Mouse (Mus musculus) hindbrain, embryonic 11.5 days (tissue): Measurements from ENCODE around the gene Hectd4. TPM values are rescaled to one million over a fixed set of nuclear protein-coding genes. Genes with fewer than 3 reads are reported as not detected.

Source experiments
- ATAC-seq: fragments of 200-750 bp; cut with Nextera tagmentation; 2 replicates; pipeline ENCODE4 v1.8.0; 2017; ENCODE audit warnings: mild to moderate bottlenecking, moderate TSS enrichment, moderate library complexity; ENCODE audit not compliant: low FRiP score
- DNase-seq: peaks from one replicate; pipeline ENCODE4 v3.0.0-alpha.2; 2015; ENCODE audit warnings: low spot score
- H3K27ac ChIP-seq: fragments of 300-500 bp; sonication (generic); 2 replicates; pipeline ENCODE4 v1.5.1; 2014; ENCODE audit warnings: mild to moderate bottlenecking, low read depth, low read length
- H3K27me3 ChIP-seq: fragments of 300-500 bp; sonication (generic); 2 replicates; pipeline ENCODE4 v1.6.1; 2014; ENCODE audit warnings: mild to moderate bottlenecking, low read length, moderate library complexity, mixed read lengths; ENCODE audit not compliant: control insufficient read depth, insufficient read depth
- H3K36me3 ChIP-seq: fragments of 300-500 bp; sonication (generic); 2 replicates; pipeline ENCODE4 v1.6.1; 2014; ENCODE audit warnings: mild to moderate bottlenecking, low read length, moderate library complexity, mixed read lengths; ENCODE audit not compliant: control insufficient read depth, insufficient read depth
- H3K4me1 ChIP-seq: fragments of 300-500 bp; sonication (generic); replicated peaks from 2 replicates; pipeline ENCODE4 v1.6.1; 2014; ENCODE audit warnings: low read length, mixed read lengths; ENCODE audit not compliant: control insufficient read depth, insufficient read depth
- H3K4me2 ChIP-seq: fragments of 300-500 bp; sonication (generic); replicated peaks from 2 replicates; pipeline ENCODE4 v1.6.1; 2014; ENCODE audit warnings: mild to moderate bottlenecking, low read depth, low read length
- H3K4me3 ChIP-seq: fragments of 300-500 bp; sonication (generic); 2 replicates; pipeline ENCODE4 v1.5.1; 2014; ENCODE audit warnings: low read depth, low read length
- H3K9ac ChIP-seq: fragments of 300-500 bp; sonication (generic); 2 replicates; pipeline ENCODE4 v1.6.1; 2014; ENCODE audit warnings: low read depth, low read length
- H3K9me3 ChIP-seq: fragments of 300-500 bp; sonication (generic); 2 replicates; pipeline ENCODE4 v1.6.1; 2016; ENCODE audit warnings: low read length; ENCODE audit not compliant: control insufficient read depth
- WGBS: fragments of 180-500 bp; shearing (Covaris S2); extraction: QIAGEN DNeasy Blood & Tissue Kit; methylation state at CpG from one replicate; pipeline ENCODE4 v1.1.7; 2014; 5-methylcytosine and 5-hydroxymethylcytosine counted together
- polyA plus RNA-seq: library from polyadenylated mRNA; unstranded; fragments of >200 nt; fragmentation: Nextera tagmentation; extraction: Ambion mirVana; gene quantifications from 2 replicates; pipeline ENCODE4 v1.2.1, GENCODE M21; 2014

The Hectd4 gene
- polyA plus RNA-seq, 1 experiment from 2014 or later: 15.5 TPM

DNA sequence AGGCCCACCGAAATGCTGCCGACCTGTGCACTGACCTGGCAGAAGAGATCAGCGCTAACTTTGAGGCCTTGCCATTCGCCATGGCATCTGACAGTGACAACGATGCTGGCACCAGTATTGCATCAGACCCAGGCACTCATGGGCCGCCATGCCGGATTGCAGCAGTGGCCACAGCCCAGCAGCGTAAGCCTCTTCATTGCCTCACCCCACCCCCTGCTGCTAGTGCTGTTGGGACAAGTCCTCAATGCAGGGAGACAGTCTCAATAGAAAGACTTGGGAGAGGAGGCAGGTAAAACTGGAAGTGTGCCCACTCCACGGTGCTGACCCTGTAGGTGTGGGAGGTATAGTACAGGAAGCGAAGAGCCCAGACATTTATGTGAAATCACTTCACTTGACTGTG is 111.7 kb downstream of the Hectd4 start:
- H3K27me3 ChIP-seq: no peaks in the 10 kb centered on the region
- peaks cover 21% of the 10 kb centered on the region for H3K36me3 ChIP-seq
- H3K4me1 ChIP-seq: no peaks in the 10 kb centered on the region
- H3K9ac ChIP-seq: no peak overlapping the region
- no peaks in the 10 kb centered on the region for H3K9me3 ChIP-seq
- WGBS: 97% methylated on average over 10 of the region's 10 CpGs
- no peak for DNase-seq
- ATAC-seq: no peak
- H3K4me3 ChIP-seq: no peak overlapping the region
- no peak overlapping the region for H3K4me2 ChIP-seq
- H3K27ac ChIP-seq: no peak overlapping the region

DNA sequence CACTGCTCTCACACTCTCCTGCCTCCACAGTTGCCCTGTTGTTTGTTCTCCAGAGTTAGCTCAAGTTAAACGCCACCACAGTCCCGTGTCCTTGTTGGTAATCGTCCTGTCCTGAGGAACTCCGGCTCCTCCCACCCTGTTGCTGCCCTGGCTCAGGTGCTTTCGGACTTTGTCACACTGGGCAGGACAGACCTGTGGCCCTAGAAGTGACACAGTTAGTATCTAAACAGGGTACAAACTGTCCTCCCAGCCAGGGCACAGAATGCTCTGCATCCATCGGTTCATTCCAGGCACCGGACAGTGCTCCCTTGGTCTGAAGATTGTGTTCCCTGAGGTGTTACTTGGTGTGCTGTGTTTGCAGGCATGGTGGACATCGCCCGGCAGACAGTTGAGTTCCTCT is 114.0 kb downstream of the Hectd4 start:
- H3K9me3 ChIP-seq: no peaks in the 10 kb centered on the region
- no peak overlapping the region for H3K27ac ChIP-seq
- ATAC-seq (no peak), DNase-seq (no peak)
- no peak overlapping the region for H3K4me3 ChIP-seq
- 96% methylated on average over 9 of the region's 9 CpGs for WGBS
- no peak overlapping the region for H3K9ac ChIP-seq
- no peaks in the 10 kb centered on the region for H3K27me3 ChIP-seq
- peaks cover 25% of the 10 kb centered on the region for H3K36me3 ChIP-seq
- H3K4me2 ChIP-seq: no peak overlapping the region
- no peaks in the 10 kb centered on the region for H3K4me1 ChIP-seq

DNA sequence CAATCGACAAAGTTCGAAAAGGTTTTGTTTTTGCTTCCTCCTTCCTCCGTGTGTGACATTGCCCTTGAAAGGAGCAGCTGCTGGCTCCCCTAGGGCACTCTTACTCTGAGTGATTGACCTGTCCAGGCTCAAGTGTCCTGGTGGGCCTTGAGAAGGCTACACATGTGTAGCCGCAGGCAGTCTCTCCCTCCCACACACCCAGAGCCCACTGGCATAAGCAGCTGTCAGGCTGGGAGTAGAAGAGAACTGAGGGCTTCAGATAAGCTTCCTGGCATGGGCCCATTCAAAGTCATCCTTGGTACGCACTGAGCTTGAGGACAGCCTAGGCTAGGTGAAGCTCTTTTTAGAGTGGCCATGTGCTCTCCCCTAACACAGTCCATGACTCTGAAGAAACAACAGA is 114.4 kb downstream of the Hectd4 start:
- H3K4me2 ChIP-seq: no peak overlapping the region
- no peak overlapping the region for H3K9ac ChIP-seq
- no peak overlapping the region for H3K27ac ChIP-seq
- no peaks in the 10 kb centered on the region for H3K9me3 ChIP-seq
- H3K27me3 ChIP-seq: no peaks in the 10 kb centered on the region
- peaks cover 25% of the 10 kb centered on the region for H3K36me3 ChIP-seq
- ATAC-seq (no peak), DNase-seq (no peak)
- 91% methylated on average over 5 of the region's 5 CpGs for WGBS
- no peak overlapping the region for H3K4me3 ChIP-seq
- H3K4me1 ChIP-seq: no peaks in the 10 kb centered on the region

DNA sequence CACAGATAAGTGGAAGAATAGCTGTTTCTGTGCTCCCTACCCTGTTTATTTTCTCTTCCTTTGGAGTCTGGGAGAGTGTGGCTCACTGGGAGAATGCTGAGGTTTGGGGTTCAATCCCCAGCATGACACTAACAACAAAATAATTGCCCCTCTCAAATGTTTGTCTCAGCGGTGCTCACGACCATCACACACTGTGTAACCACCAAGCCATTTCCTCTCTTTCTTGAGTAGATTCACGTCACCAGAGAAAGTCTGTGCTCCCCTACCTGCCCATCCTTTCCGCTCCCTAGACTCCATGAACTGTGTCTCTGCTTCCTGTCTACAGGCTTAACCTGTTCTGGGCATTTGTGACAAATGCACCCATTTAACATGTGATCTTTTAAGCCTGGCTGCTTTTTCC is 115.4 kb downstream of the Hectd4 start:
- H3K9me3 ChIP-seq: no peaks in the 10 kb centered on the region
- H3K36me3 ChIP-seq: peaks cover 25% of the 10 kb centered on the region
- ATAC-seq (no peak), DNase-seq (no peak)
- no peak overlapping the region for H3K27ac ChIP-seq
- H3K4me1 ChIP-seq: no peaks in the 10 kb centered on the region
- H3K4me3 ChIP-seq: no peak overlapping the region
- 88% methylated on average over 4 of the region's 4 CpGs for WGBS
- H3K9ac ChIP-seq: no peak overlapping the region
- no peaks in the 10 kb centered on the region for H3K27me3 ChIP-seq
- no peak overlapping the region for H3K4me2 ChIP-seq

DNA sequence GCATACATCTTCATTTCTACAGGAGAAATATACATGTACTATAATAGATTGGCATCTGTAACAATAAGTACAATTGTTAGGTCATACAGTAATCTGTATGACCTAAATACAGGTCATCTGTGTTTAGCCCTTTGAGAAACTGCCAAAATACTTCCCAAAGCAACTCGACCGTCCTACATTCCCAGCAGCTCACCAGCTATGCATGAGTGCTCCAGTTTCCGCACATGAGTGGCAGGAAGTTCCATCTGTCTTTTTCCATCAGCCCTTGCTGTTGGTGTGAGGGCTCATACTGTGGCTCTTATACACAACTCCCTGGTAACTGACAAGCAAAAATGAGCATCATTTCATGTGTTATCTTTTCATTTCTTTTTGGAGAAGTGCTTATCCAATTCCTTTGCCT is 116.0 kb downstream of the Hectd4 start:
- H3K27me3 ChIP-seq: no peaks in the 10 kb centered on the region
- peaks cover 23% of the 10 kb centered on the region for H3K36me3 ChIP-seq
- 82% methylated on average over 3 of the region's 3 CpGs for WGBS
- no peaks in the 10 kb centered on the region for H3K9me3 ChIP-seq
- no peak overlapping the region for H3K4me2 ChIP-seq
- no peak for ATAC-seq
- no peaks in the 10 kb centered on the region for H3K4me1 ChIP-seq
- no peak overlapping the region for H3K27ac ChIP-seq
- H3K4me3 ChIP-seq: no peak overlapping the region
- DNase-seq: no peak
- no peak overlapping the region for H3K9ac ChIP-seq

DNA sequence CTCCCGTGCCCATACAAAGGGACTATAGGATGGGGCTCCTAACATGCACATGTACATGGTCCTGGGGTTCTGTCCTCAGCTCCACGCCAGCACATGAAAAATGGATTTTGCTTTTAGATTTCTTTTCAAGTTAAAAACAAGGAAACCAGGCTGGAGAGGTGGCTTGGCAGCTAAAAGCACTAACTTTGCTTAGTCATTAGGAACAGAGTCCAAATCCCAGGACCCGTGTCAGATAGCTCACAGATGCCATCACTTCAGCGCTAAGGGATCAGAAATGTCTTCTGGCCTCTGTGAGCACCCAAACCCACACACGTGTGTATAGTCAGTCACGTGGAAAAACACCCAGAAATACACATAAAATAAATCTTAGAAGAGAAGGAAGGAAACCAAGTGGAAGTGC is 116.8 kb downstream of the Hectd4 start:
- H3K4me1 ChIP-seq: no peaks in the 10 kb centered on the region
- ATAC-seq (no peak), DNase-seq (no peak)
- no peak overlapping the region for H3K4me2 ChIP-seq
- H3K27me3 ChIP-seq: no peaks in the 10 kb centered on the region
- 95% methylated on average over 6 of the region's 6 CpGs for WGBS
- H3K9me3 ChIP-seq: no peaks in the 10 kb centered on the region
- no peak overlapping the region for H3K4me3 ChIP-seq
- no peak overlapping the region for H3K27ac ChIP-seq
- no peak overlapping the region for H3K9ac ChIP-seq
- peaks cover 17% of the 10 kb centered on the region for H3K36me3 ChIP-seq

DNA sequence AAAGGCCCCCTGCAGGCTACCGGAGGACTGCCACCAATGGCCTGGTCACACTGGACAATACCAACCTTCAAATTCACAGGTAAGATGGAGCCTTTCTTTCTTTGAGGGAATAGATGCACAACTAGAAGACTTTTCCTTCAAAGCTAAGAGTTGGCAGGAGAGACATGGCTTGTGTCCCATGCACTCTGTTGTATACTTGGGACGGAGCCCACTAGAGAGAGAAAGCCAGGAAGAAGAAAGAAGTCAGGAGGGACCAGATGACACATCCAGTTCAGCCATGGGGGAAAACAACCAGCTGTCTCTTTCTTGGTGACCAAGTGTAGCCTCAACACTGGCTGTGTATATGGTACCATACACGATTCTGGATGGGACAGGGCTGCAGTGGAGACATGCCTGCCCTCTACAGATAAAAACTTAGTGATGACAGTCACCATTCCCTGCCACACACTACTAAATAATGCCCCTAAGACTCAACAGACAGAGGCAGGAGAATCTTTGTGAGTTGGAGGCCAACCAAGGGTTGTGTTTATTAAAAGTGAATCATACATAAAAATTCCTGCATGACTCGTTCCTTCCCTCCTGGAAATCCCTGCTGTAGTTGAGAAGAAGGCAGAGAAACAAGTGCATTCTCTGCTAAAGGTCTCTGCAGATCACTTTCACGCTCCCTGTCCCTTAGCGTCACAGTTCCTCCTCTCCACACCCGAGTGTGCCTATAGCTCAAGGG is 119.7 kb downstream of the Hectd4 start:
- no peaks in the 10 kb centered on the region for H3K9me3 ChIP-seq
- no peak overlapping the region for H3K4me2 ChIP-seq
- ATAC-seq (no peak), DNase-seq (no peak)
- no peak overlapping the region for H3K4me3 ChIP-seq
- WGBS: 91% methylated on average over 7 of the region's 7 CpGs
- no peak overlapping the region for H3K9ac ChIP-seq
- H3K4me1 ChIP-seq: no peaks in the 10 kb centered on the region
- no peak overlapping the region for H3K27ac ChIP-seq
- H3K27me3 ChIP-seq: no peaks in the 10 kb centered on the region
- H3K36me3 ChIP-seq: peaks cover 17% of the 10 kb centered on the region; the same call in 1 of the 2 replicates

DNA sequence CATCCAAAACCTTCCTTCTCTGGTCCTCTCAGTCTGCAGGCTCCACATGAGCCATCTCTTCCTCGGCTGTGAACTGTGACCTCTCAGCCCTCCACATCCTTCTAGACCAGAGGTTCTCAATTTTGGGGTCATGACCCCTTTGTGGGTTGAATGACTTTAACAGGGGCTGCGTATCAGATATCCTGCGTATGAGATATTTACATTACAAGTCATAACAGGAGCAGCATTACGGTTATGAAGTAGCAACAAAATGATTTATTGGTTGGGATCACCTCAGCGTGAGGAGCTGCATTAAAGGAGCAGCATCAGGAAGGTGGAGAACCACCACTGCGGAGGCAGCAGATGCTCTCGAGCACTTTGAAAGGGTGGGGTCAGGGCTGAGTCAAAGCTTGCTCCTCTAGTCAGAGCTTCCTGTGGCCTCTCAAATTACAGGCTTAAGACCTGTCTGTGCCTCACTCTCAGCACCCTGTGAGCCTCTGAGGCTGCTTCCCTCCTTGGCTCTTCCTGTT is 121.0 kb downstream of the Hectd4 start:
- Histone ChIP-seq H3K4me3 (no peak overlapping the region), H3K4me1 (no peaks in the 10 kb centered on the region), H3K4me2 (no peak overlapping the region), H3K9ac (no peak overlapping the region), H3K27ac (no peak overlapping the region), H3K36me3 (peaks cover 20% of the 10 kb centered on the region; the same call in 1 of the 2 replicates), H3K27me3 (no peaks in the 10 kb centered on the region), H3K9me3 (no peaks in the 10 kb centered on the region)
- no peak for ATAC-seq
- DNase-seq: peak; percentile 5
- WGBS: 50% methylated on average over 7 of the region's 7 CpGs

DNA sequence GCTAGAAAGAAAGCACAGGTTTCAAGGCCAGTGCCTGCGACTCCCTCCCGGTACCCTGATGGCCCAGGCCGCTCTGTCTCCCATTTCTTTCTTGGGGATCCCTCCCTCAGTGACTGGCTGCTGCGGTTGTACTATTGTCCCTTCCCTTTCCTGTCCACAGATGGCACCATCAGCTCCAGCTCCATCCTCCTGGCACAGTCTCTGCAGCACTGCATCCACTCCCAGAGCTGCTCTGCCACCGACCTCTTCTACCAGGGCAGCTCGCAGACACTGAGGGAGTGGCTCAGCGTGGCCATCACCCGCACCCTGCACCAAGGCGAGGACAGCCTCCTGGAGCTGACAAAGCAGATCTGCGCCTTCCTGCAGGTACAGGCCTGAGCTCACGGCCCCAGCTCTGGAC is 122.5 kb downstream of the Hectd4 start:
- no peak for ATAC-seq
- no peaks in the 10 kb centered on the region for H3K4me1 ChIP-seq
- WGBS: 87% methylated on average over 11 of the region's 11 CpGs
- no peak overlapping the region for H3K27ac ChIP-seq
- no peak overlapping the region for H3K9ac ChIP-seq
- H3K4me3 ChIP-seq: no peak overlapping the region
- H3K27me3 ChIP-seq: no peaks in the 10 kb centered on the region
- H3K4me2 ChIP-seq: no peak overlapping the region
- peaks cover 14% of the 10 kb centered on the region; the same call in 1 of the 2 replicates for H3K36me3 ChIP-seq
- no peak for DNase-seq
- H3K9me3 ChIP-seq: no peaks in the 10 kb centered on the region
